Mouse (Mus musculus): Measurements from ENCODE around the gene Gse1. TPM values are rescaled to one million over a fixed set of nuclear protein-coding genes. Genes with fewer than 3 reads are reported as not detected.
"Not testable (repeated sequence)": the region's sequence is repeated elsewhere in the genome, so short reads cannot be mapped to it uniquely, and the experiment has no call there.

Gene Gse1
- total RNA-seq, 2 experiments from 2014 or later, result 32.6 to 34.6 TPM

- DNase-seq, result no peak
- intact Hi-C loops (cut with DNase I), result no loop called here
Observed at GRCm38 (mm10) chr8:120315644-120316043, 87.4 kb downstream of the Gse1 start.

GRCm38 (mm10) chr8:120316707-120317106 is 88.5 kb downstream of the Gse1 start:
- intact Hi-C loops (cut with DNase I), result no loop called here
- DNase-seq, result no peak

GRCm38 (mm10) chr8:120317118-120317824 is 89.0 kb downstream of the Gse1 start:
- intact Hi-C loops (cut with DNase I), result no loop called here
- DNase-seq, result no peak

- no peak for DNase-seq
- intact Hi-C loops (cut with DNase I), result loop anchor here (2.0 kb wide), 3 partner anchors 18 to 140 kb away; no protein-coding TSS in a partner anchor
Observed at GRCm38 (mm10) chr8:120318476-120318991, 90.3 kb downstream of the Gse1 start.

GRCm38 (mm10) chr8:120319449-120319848 is 91.2 kb downstream of the Gse1 start:
- intact Hi-C loops (cut with DNase I), result loop anchor here (2.0 kb wide), 3 partner anchors 19 to 141 kb away; no protein-coding TSS in a partner anchor
- DNase-seq, result peak; percentile 82 to 90

GRCm38 (mm10) chr8:120320146-120320545 is 91.9 kb downstream of the Gse1 start:
- no peak for DNase-seq
- intact Hi-C loops (cut with DNase I), result no loop called here

DNA sequence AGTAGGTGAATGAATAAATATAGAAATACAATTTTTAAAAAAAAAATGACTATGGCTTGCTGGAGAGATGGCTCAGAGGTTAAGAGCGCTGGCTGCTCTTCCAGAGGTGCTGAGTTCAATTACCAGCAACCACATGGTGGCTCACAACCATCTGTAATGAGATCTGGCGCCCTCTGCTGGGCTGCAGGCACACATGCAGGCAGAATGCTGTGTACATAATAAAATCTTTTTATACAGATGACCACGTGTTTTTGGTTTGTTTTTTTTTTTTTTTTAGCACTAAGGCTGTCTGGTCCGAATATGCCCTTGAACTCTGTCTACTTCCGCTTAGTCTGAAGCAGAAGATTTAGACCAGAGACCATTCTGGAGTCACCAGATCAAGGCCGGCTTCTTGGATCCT is 93.5 kb downstream of the Gse1 start:
- intact Hi-C loops (cut with DNase I), result no loop called here
- no peak for DNase-seq

DNA sequence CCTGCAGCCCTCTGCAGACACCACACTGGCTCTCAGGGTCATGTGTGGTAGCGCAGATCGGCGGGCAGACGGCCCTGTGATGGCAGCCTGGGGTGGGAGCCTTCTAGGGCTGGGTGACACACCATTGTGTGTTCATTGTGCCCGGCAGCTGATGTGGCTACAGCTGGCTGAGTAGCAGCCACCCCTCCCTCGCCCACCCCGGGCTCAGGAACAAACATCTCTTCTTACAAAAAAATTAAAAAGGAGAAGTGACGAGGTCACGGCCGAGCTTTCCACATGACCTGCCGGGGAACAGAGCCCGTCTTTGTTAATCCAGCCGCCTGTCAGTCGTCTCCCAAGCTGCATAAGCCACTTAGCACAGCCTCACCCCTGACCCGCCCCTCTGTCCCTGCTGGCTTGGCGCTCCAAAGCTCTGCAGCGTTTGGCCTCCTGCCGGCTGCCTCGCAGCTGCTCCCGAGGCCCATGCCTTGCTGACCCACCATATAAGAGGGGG is 94.7 kb downstream of the Gse1 start:
- DNase-seq, result peak; percentile 73 to 75
- intact Hi-C loops (cut with DNase I), result no loop called here

GRCm38 (mm10) chr8:120324555-120324954 is 96.3 kb downstream of the Gse1 start:
- intact Hi-C loops (cut with DNase I), result no loop called here
- DNase-seq, result peak in 1 of 2 experiments; percentile 29

DNA sequence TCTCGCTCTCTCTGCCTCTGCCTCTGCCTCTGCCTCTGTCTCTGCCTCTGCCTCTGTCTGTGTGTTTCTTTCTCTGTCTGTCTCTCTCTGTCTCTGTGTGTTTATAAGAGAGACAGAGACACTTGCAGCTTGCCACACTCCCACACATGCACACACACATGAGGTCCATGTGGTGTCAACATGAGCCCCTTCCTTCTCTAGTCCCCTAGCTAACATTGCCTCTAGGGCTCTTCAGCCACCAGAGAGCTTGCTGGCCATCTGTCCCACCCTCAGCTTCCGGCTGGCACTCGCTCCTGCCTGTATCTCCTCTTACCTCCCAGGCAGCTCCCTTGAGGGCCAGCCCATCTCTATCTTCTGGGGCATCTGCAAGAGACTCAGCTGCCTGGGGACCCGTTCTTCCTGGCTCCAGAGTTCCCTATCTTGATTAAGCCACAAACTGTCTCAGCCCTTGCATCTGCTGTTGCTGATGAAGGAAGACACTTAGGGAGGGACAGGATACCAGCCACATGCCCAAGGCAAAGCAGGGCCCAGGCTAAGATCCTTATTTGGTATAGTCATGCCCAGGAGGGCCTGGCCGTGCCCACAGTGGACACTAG is 97.0 kb downstream of the Gse1 start:
- DNase-seq, result no peak
- intact Hi-C loops (cut with DNase I), result no loop called here

DNA sequence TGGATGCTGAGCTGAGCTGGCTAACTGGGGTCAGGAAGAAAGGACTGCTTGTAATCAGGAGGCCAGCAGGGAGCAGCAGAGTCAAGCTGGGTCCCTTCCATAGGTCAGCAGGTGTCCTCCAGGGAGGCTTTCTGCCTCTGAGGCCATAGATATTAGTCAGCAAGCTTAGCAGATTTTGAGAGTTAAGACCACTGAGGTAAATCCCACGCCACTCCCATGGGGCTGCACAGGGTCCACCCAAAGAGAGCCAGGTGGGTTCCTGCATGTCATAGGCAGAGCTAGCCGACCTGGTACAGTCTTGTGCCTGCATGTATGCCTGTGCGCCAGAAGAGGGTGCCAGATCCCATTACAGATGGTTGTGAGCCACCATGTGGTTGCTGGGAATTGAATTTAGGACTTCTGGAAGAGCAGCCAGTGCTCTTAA is 98.9 kb downstream of the Gse1 start:
- peak; percentile 60 to 63 for DNase-seq
- intact Hi-C loops (cut with DNase I), result loop anchor here (1.0 kb wide), 1 partner anchor 209 kb away; no protein-coding TSS in a partner anchor

GRCm38 (mm10) chr8:120328361-120329022 is 100.2 kb downstream of the Gse1 start:
- intact Hi-C loops (cut with DNase I), result loop anchor here (2.0 kb wide), 1 partner anchor 32 kb away; no protein-coding TSS in a partner anchor
- DNase-seq, result no peak

DNA sequence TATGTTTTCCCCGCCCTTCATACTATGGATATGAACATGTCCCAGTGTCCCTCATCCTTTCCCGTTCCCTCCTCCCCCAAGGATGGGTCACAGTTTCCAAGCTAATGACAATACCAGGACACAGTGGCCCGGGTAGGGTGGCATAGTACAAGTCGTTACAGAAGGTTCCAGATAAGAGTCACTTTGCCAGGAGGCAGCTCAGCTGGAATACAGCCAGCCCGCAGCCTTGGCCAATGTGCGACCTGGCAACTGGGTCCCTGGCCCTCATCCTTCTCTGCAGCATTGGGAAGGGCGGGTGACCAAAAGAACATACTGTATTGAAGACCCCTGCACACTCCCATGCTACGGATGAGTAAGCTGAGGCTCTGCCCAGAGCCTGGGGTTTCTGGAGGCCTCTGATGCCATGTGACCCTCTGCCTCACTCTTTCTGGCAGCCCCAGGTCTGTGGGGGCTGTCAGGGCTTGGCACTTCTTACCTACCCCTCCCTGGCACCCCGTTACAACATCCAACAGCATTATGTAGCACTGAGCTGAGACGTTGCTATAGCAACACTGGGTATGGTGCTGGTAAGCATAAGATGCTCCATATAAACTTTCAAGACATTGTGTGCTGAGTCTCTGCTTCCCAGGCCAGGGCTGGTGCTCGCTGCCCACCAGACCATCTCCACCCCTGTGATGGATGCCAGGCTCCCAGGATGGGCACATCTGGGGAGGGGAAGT is 100.9 kb downstream of the Gse1 start:
- DNase-seq, result no peak
- intact Hi-C loops (cut with DNase I), result loop anchor here (2.0 kb wide), 1 partner anchor 32 kb away; no protein-coding TSS in a partner anchor

GRCm38 (mm10) chr8:120331027-120331426 is 102.8 kb downstream of the Gse1 start:
- intact Hi-C loops (cut with DNase I), result no loop called here
- no peak for DNase-seq

- peak in 1 of 2 experiments; percentile 60 for DNase-seq
- intact Hi-C loops (cut with DNase I), result no loop called here
Observed at GRCm38 (mm10) chr8:120332379-120333229, 104.3 kb downstream of the Gse1 start.

DNA sequence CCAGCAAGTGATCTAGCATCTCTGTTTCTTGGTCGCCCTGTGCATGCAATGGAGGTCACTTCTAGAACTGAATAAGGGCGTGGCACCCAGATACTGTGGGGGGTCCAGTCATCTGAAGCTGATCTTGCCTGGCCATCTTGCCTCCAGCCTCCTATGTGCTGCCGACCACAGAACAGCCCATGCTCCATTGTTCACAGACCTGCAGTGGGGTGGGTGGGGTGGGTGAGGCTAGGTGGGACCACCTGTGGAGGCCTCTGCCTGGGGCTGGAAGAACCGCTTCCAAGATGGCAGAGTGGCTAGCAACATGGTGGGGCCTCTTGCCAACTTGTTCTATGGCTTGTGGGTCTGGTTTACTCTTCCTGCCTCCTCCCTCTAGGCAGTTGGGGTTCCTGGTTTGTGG is 105.4 kb downstream of the Gse1 start:
- intact Hi-C loops (cut with DNase I), result no loop called here
- DNase-seq, result no peak

- intact Hi-C loops (cut with DNase I); DNase-seq: not testable (repeated sequence)
Observed at GRCm38 (mm10) chr8:120334261-120334660, 106.0 kb downstream of the Gse1 start.

DNA sequence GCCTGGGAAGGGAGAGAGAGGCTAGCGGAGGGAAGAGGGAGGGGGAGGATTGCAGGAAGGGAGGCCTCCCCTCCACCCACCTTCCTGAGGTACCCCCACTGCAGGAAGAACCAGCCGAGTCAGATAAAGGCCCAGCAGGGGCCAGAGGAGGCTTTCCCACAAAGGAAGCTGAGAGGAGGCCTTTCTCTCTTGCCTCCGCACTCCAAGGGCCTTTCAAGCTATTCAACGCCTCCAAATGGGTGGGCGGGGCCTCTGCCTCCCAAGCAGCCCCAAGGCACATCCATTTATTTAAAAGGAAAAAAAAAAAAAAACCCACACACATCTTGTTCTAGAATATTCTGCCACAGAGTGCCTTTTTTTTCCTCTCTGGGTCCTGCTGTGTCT is 106.6 kb downstream of the Gse1 start:
- no peak for DNase-seq
- intact Hi-C loops (cut with DNase I), result no loop called here

GRCm38 (mm10) chr8:120335262-120336086 is 107.2 kb downstream of the Gse1 start:
- intact Hi-C loops (cut with DNase I), result no loop called here
- DNase-seq, result no peak

Measured in heart, postnatal 10 days (tissue).